Mouse (Mus musculus) spleen, adult 2 months (tissue): Measurements from ENCODE around the gene Il9. TPM values are rescaled to one million over a fixed set of nuclear protein-coding genes. Genes with fewer than 3 reads are reported as not detected.

Experiments
- DNase-seq, 2 experiments: peaks; one replicate each; pipeline versions ENCODE4 v3.0.0 to v3.0.0-alpha.2; 2012 to 2021; ENCODE audit warnings: low spot score in 2 of 2, low read depth in 1 of 2
- H3K27ac ChIP-seq: fragments of 200-500 bp; 2 replicates; pipeline ENCODE4 v1.5.1; 2012; ENCODE audit warnings: low read length, inconsistent platforms; ENCODE audit not compliant: insufficient read depth
- H3K27me3 ChIP-seq: fragments of 200-500 bp; 2 replicates; pipeline ENCODE4 v1.6.1; 2012; ENCODE audit warnings: mild to moderate bottlenecking, moderate library complexity, low read length, inconsistent platforms; ENCODE audit not compliant: control insufficient read depth, insufficient read depth
- H3K36me3 ChIP-seq: fragments of 200-500 bp; 2 replicates; pipeline ENCODE4 v1.6.1; 2012; ENCODE audit warnings: mild to moderate bottlenecking, low read length, inconsistent platforms; ENCODE audit not compliant: control insufficient read depth, insufficient read depth
- H3K4me1 ChIP-seq: fragments of 200-500 bp; 2 replicates; pipeline ENCODE4 v1.6.1; 2011; ENCODE audit warnings: inconsistent platforms; ENCODE audit not compliant: control insufficient read depth, insufficient read depth, insufficient read length
- H3K4me3 ChIP-seq: fragments of 200-500 bp; 2 replicates; pipeline ENCODE4 v1.5.1; 2011; ENCODE audit warnings: mild to moderate bottlenecking, inconsistent platforms; ENCODE audit not compliant: insufficient read depth, insufficient read length; ENCODE audit errors: extremely low read depth
- CTCF ChIP-seq: fragments of 200-500 bp; IDR thresholded peaks from 2 replicates; pipeline ENCODE4 v1.5.1; 2011; ENCODE audit warnings: mild to moderate bottlenecking, inconsistent platforms; ENCODE audit not compliant: insufficient read depth, insufficient read length, insufficient replicate concordance; ENCODE audit errors: extremely low read depth
- POLR2A ChIP-seq: fragments of 200-500 bp; IDR thresholded peaks from 2 replicates; pipeline ENCODE4 v1.6.1; 2011; ENCODE audit warnings: low read depth, low read length, inconsistent platforms
- WGBS: fragments of 180-500 bp; shearing (Covaris S2); methylation state at CpG from one replicate; pipeline ENCODE4 v1.1.7; 2018; 5-methylcytosine and 5-hydroxymethylcytosine counted together
- polyA plus RNA-seq: library from polyadenylated mRNA; depleted of rRNA; stranded (reverse); fragments of >200 nt; gene quantifications from 2 replicates; pipeline ENCODE4 v1.2.3, GENCODE M21; 2012; rRNA removed

The Il9 gene
- polyA plus RNA-seq, result not detected in 2 replicates

GRCm38 (mm10) chr13:56482146-56482545 is at the start of gene Il9:
Gene Il9 (minus strand): TSS chr13:56482246.
- H3K4me1 ChIP-seq, result no peaks in the 10 kb centered on the region
- no peak within 1 kb of the TSS for H3K4me3 ChIP-seq
- DNase-seq, result no peak
- no peak within 1 kb of the TSS for H3K27ac ChIP-seq
- TF ChIP-seq CTCF (no peak), POLR2A (no peak)
- 79% methylated on average over 3 of the region's 3 CpGs for WGBS
- H3K27me3 ChIP-seq, result no peaks in the 10 kb centered on the region
- no peaks in the 10 kb centered on the region for H3K36me3 ChIP-seq

- no peak for DNase-seq
- TF ChIP-seq CTCF (no peak), POLR2A (no peak)
- no peaks in the 10 kb centered on the region for H3K36me3 ChIP-seq
- H3K4me3 ChIP-seq, result no peak overlapping the region
- no peaks in the 10 kb centered on the region for H3K27me3 ChIP-seq
- H3K27ac ChIP-seq, result no peak overlapping the region
- no peaks in the 10 kb centered on the region for H3K4me1 ChIP-seq
- 19% methylated on average over 8 of the region's 8 CpGs for WGBS
Observed at GRCm38 (mm10) chr13:56529685-56530084, 47.6 kb upstream of the Il9 start.

DNA sequence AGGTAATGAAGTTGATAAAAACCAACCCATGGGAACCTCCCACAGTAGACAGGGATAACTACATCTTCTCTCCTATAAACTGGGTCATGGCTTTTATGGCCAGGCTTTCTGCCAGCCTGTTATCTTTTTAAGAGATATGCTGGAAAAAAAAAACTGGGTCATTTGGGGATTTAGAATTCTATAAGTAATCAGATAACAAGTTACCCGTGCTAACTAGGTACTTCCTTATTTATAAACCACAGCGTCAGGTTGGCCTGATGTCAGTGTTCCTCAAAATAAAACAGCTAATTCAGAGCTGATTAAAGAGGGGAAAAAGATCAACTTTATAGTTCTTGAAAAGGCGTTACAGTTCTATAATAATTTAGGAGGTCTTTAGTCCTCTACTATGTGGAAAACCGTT is 47.0 kb upstream of the Il9 start:
- Histone ChIP-seq H3K4me3 (no peak overlapping the region), H3K27ac (no peak overlapping the region), H3K27me3 (no peaks in the 10 kb centered on the region), H3K4me1 (no peaks in the 10 kb centered on the region), H3K36me3 (no peaks in the 10 kb centered on the region)
- WGBS, result 19% methylated on average over 4 of the region's 4 CpGs
- DNase-seq, result no peak
- TF ChIP-seq POLR2A (no peak), CTCF (no peak)

DNA sequence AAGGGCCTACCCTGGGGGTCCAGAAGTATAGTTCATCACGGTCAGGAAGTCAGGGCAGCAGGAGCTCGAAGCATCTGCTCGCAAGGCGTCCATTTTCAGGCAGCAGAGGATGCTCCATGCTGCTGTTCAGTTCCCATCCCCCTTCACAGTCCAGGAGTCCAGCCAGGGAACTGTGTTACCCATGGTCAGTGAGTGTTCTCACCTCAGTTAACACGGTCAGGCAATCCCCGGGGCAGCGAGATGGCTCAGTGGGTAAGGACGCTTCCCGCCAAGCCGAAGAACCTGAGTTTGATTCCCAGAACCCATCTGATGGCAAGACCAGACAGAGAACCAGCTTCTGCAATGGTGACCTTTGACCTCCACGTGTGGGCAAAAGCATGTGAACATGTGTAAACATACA is 46.2 kb upstream of the Il9 start:
- Histone ChIP-seq H3K27me3 (no peaks in the 10 kb centered on the region), H3K36me3 (no peaks in the 10 kb centered on the region), H3K4me3 (no peak overlapping the region), H3K4me1 (0 out of 2 replicates have a peak, but pooled peaks cover 2% of the 10 kb centered on the region), H3K27ac (no peak overlapping the region)
- DNase-seq, result no peak
- TF ChIP-seq CTCF (no peak), POLR2A (no peak)
- WGBS, result 87% methylated on average over 11 of the region's 11 CpGs

DNA sequence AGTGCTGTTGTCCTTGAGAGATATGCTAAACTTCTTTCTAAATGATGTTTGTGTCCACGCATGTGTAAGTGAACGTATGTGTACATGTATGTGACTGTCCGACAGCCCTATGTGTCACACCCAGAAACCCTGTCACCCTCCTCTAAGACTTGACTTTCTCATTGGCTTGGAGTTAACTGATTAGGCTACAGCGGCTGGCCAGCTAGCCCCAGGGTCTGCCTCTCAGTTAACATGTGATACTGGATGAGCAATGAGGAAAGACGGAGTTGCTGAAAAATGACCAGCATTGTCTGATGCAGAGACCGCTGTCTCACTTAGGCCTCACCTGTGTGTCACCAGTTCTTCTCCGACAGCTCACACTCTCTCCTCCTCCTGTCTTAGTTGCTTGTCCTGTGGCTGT is 45.8 kb upstream of the Il9 start:
- H3K4me1 ChIP-seq, result peaks cover 3% of the 10 kb centered on the region; the same call in 1 of the 2 replicates
- TF ChIP-seq CTCF, result no peak
- TF ChIP-seq POLR2A, result no peak
- no peak overlapping the region for H3K27ac ChIP-seq
- H3K36me3 ChIP-seq, result no peaks in the 10 kb centered on the region
- H3K27me3 ChIP-seq, result no peaks in the 10 kb centered on the region
- no peak overlapping the region for H3K4me3 ChIP-seq
- no peak for DNase-seq
- 93% methylated on average over 7 of the region's 7 CpGs for WGBS

- no peak for TF ChIP-seq CTCF
- no peak for TF ChIP-seq POLR2A
- DNase-seq, result no peak
- no peaks in the 10 kb centered on the region for H3K36me3 ChIP-seq
- 90% methylated on average over 12 of the region's 12 CpGs for WGBS
- H3K27ac ChIP-seq, result no peak overlapping the region
- no peak overlapping the region for H3K4me3 ChIP-seq
- H3K4me1 ChIP-seq, result peaks cover 5% of the 10 kb centered on the region
- H3K27me3 ChIP-seq, result no peaks in the 10 kb centered on the region
Observed at GRCm38 (mm10) chr13:56526871-56527270, 44.8 kb upstream of the Il9 start.

GRCm38 (mm10) chr13:56522821-56523167 is 40.7 kb upstream of the Il9 start:
- no peak overlapping the region for H3K27ac ChIP-seq
- H3K4me1 ChIP-seq, result peaks cover 5% of the 10 kb centered on the region
- DNase-seq, result no peak
- no peaks in the 10 kb centered on the region for H3K27me3 ChIP-seq
- no peaks in the 10 kb centered on the region for H3K36me3 ChIP-seq
- H3K4me3 ChIP-seq, result peak overlapping the region; percentile 67
- TF ChIP-seq POLR2A, result no peak
- TF ChIP-seq CTCF, result no peak
- 9% methylated on average over 8 of the region's 8 CpGs for WGBS
